Mouse (Mus musculus) forebrain, embryonic 11.5 days (tissue): Measurements from ENCODE around the gene Zfp719. TPM values are rescaled to one million over a fixed set of nuclear protein-coding genes. Genes with fewer than 3 reads are reported as not detected.

Experiments used
- ATAC-seq: fragments of 200-750 bp; cut with Nextera tagmentation; replicated peaks from 2 replicates; pipeline ENCODE4 v1.8.0; 2017; ENCODE audit warnings: moderate TSS enrichment; ENCODE audit not compliant: low FRiP score
- DNase-seq: peaks from one replicate; pipeline ENCODE4 v3.0.0-alpha.2; 2017; ENCODE audit warnings: low spot score
- H3K27ac ChIP-seq: fragments of 300-500 bp; sonication (generic); 2 replicates; pipeline ENCODE4 v1.5.1; 2014; ENCODE audit warnings: low read depth, low read length
- H3K27me3 ChIP-seq: fragments of 300-500 bp; sonication (generic); 2 replicates; pipeline ENCODE4 v1.6.1; 2014; ENCODE audit warnings: mild to moderate bottlenecking, low read length, mixed read lengths; ENCODE audit not compliant: control insufficient read depth, insufficient read depth
- H3K36me3 ChIP-seq: fragments of 300-500 bp; sonication (generic); 2 replicates; pipeline ENCODE4 v1.6.1; 2014; ENCODE audit warnings: mild to moderate bottlenecking, low read length, moderate library complexity, mixed read lengths; ENCODE audit not compliant: control insufficient read depth, insufficient read depth
- H3K4me1 ChIP-seq: fragments of 300-500 bp; sonication (generic); replicated peaks from 2 replicates; pipeline ENCODE4 v1.6.1; 2014; ENCODE audit warnings: low read length, mixed read lengths; ENCODE audit not compliant: control insufficient read depth, insufficient read depth
- H3K4me2 ChIP-seq: fragments of 300-500 bp; sonication (generic); 2 replicates; pipeline ENCODE4 v1.6.1; 2014; ENCODE audit warnings: low read depth, mild to moderate bottlenecking, low read length, moderate library complexity, mixed read lengths; ENCODE audit not compliant: severe bottlenecking
- H3K4me3 ChIP-seq: fragments of 300-500 bp; sonication (generic); 2 replicates; pipeline ENCODE4 v1.5.1; 2014; ENCODE audit warnings: low read depth, low read length
- H3K9ac ChIP-seq: fragments of 300-500 bp; sonication (generic); 2 replicates; pipeline ENCODE4 v1.6.1; 2014; ENCODE audit warnings: low read length
- H3K9me3 ChIP-seq: fragments of 300-500 bp; sonication (generic); 2 replicates; pipeline ENCODE4 v1.6.1; 2016; ENCODE audit warnings: low read length, mixed read lengths; ENCODE audit not compliant: control insufficient read depth
- WGBS: fragments of 180-500 bp; shearing (Covaris S2); extraction: QIAGEN DNeasy Blood & Tissue Kit; methylation state at CpG from one replicate; pipeline ENCODE4 v1.1.7; 2014; 5-methylcytosine and 5-hydroxymethylcytosine counted together
- polyA plus RNA-seq: library from polyadenylated mRNA; unstranded; fragments of >200 nt; fragmentation: Nextera tagmentation; extraction: Ambion mirVana; gene quantifications from 2 replicates; pipeline ENCODE4 v1.2.1, GENCODE M21; 2014

Zfp719 gene
- polyA plus RNA-seq, 1 experiment from 2014 or later, result 16.9 TPM

GRCm38 (mm10) chr7:43553153-43553552 lies 26.3 kb upstream of the Zfp719 start:
- Histone ChIP-seq H3K4me1 (no peaks in the 10 kb centered on the region), H3K9ac (no peak overlapping the region), H3K9me3 (no peaks in the 10 kb centered on the region), H3K27me3 (no peaks in the 10 kb centered on the region), H3K27ac (no peak overlapping the region), H3K36me3 (no peaks in the 10 kb centered on the region), H3K4me3 (no peak overlapping the region), H3K4me2 (no peak overlapping the region)
- ATAC-seq (no peak), DNase-seq (no peak)
- WGBS, result 86% methylated on average over 4 of the region's 4 CpGs

- Histone ChIP-seq H3K36me3 (no peaks in the 10 kb centered on the region), H3K9ac (no peak overlapping the region), H3K4me2 (no peak overlapping the region), H3K4me1 (no peaks in the 10 kb centered on the region), H3K4me3 (no peak overlapping the region), H3K27ac (no peak overlapping the region), H3K9me3 (no peaks in the 10 kb centered on the region), H3K27me3 (no peaks in the 10 kb centered on the region)
- no peak for DNase-seq
- ATAC-seq, result no peak
- 69% methylated on average over 3 of the region's 3 CpGs for WGBS
Measured at GRCm38 (mm10) chr7:43554550-43554949, 24.9 kb upstream of the Zfp719 start.

- Histone ChIP-seq H3K9ac (no peak overlapping the region), H3K4me2 (no peak overlapping the region), H3K27me3 (no peaks in the 10 kb centered on the region), H3K36me3 (no peaks in the 10 kb centered on the region), H3K4me1 (no peaks in the 10 kb centered on the region), H3K9me3 (no peaks in the 10 kb centered on the region), H3K27ac (no peak overlapping the region), H3K4me3 (no peak overlapping the region)
- DNase-seq, result no peak
- WGBS, result 94% methylated on average over 5 of the region's 5 CpGs
- no peak for ATAC-seq
Measured at GRCm38 (mm10) chr7:43555351-43555750, 24.1 kb upstream of the Zfp719 start.

- DNase-seq, result no peak
- Histone ChIP-seq H3K9me3 (no peaks in the 10 kb centered on the region), H3K4me3 (no peak overlapping the region), H3K4me2 (no peak overlapping the region), H3K36me3 (no peaks in the 10 kb centered on the region), H3K9ac (no peak overlapping the region), H3K4me1 (no peaks in the 10 kb centered on the region), H3K27me3 (no peaks in the 10 kb centered on the region), H3K27ac (no peak overlapping the region)
- WGBS, result 91% methylated on average over 1 of the region's 1 CpGs
- no peak for ATAC-seq
Measured at GRCm38 (mm10) chr7:43556901-43557300, 22.5 kb upstream of the Zfp719 start.

GRCm38 (mm10) chr7:43562006-43562633 lies 17.3 kb upstream of the Zfp719 start, which contains the start of gene Zfp658:
Gene Zfp658 (plus strand): TSS chr7:43562256.
- peak within 1 kb of the TSS; percentile 79 for H3K9ac ChIP-seq
- under 1% methylated on average over 27 of the region's 27 CpGs for WGBS
- peak within 1 kb of the TSS; percentile 56 for H3K4me2 ChIP-seq
- no peaks in the 10 kb centered on the region for H3K9me3 ChIP-seq
- H3K4me1 ChIP-seq, result peaks cover 5% of the 10 kb centered on the region
- DNase-seq (peak; percentile 91), ATAC-seq (peak; percentile 90)
- peak within 1 kb of the TSS; percentile 69 for H3K4me3 ChIP-seq
- no peaks in the 10 kb centered on the region; the same call in 1 of the 2 replicates for H3K36me3 ChIP-seq
- H3K27me3 ChIP-seq, result no peaks in the 10 kb centered on the region
- peak within 1 kb of the TSS; percentile 81 for H3K27ac ChIP-seq

- H3K9ac ChIP-seq, result peak overlapping the region; percentile 79
- no peaks in the 10 kb centered on the region for H3K9me3 ChIP-seq
- no peaks in the 10 kb centered on the region for H3K27me3 ChIP-seq
- H3K27ac ChIP-seq, result peak overlapping the region; percentile 81
- H3K36me3 ChIP-seq, result no peaks in the 10 kb centered on the region; the same call in 1 of the 2 replicates
- H3K4me3 ChIP-seq, result peak overlapping the region; percentile 69
- H3K4me2 ChIP-seq, result peak overlapping the region; percentile 56
- ATAC-seq (peak; percentile 19; the same call in 1 of the 2 replicates), DNase-seq (peak; percentile 54)
- H3K4me1 ChIP-seq, result peaks cover 5% of the 10 kb centered on the region
- WGBS, result 0% methylated on average over 10 of the region's 10 CpGs
Measured at GRCm38 (mm10) chr7:43562651-43563070, 16.7 kb upstream of the Zfp719 start.

GRCm38 (mm10) chr7:43563300-43563699 lies 16.1 kb upstream of the Zfp719 start:
- 57% methylated on average over 6 of the region's 6 CpGs for WGBS
- H3K36me3 ChIP-seq, result peaks cover 4% of the 10 kb centered on the region; the same call in 1 of the 2 replicates
- H3K9me3 ChIP-seq, result no peaks in the 10 kb centered on the region
- peak overlapping the region; percentile 79 for H3K9ac ChIP-seq
- no peaks in the 10 kb centered on the region for H3K27me3 ChIP-seq
- no peak for DNase-seq
- H3K27ac ChIP-seq, result no peak overlapping the region
- ATAC-seq, result no peak
- H3K4me3 ChIP-seq, result peak overlapping the region; percentile 69
- peaks cover 5% of the 10 kb centered on the region for H3K4me1 ChIP-seq
- H3K4me2 ChIP-seq, result peak overlapping the region; percentile 56

GRCm38 (mm10) chr7:43571216-43571615 lies 8.2 kb upstream of the Zfp719 start:
- Histone ChIP-seq H3K4me1 (no peaks in the 10 kb centered on the region), H3K4me2 (no peak overlapping the region), H3K36me3 (peaks cover 12% of the 10 kb centered on the region), H3K27ac (no peak overlapping the region), H3K27me3 (no peaks in the 10 kb centered on the region), H3K4me3 (no peak overlapping the region), H3K9ac (no peak overlapping the region), H3K9me3 (no peaks in the 10 kb centered on the region)
- ATAC-seq, result no peak
- WGBS, result 94% methylated on average over 2 of the region's 2 CpGs
- DNase-seq, result no peak

GRCm38 (mm10) chr7:43580526-43580925 lies 1.1 kb downstream of the Zfp719 start:
- peaks cover 3% of the 10 kb centered on the region; the same call in 1 of the 2 replicates for H3K4me1 ChIP-seq
- H3K4me2 ChIP-seq, result peak overlapping the region; percentile 66
- H3K9me3 ChIP-seq, result no peaks in the 10 kb centered on the region
- DNase-seq, result no peak
- peak overlapping the region; percentile 70 for H3K9ac ChIP-seq
- H3K36me3 ChIP-seq, result no peaks in the 10 kb centered on the region; the same call in 1 of the 2 replicates
- peak overlapping the region; percentile 65 for H3K4me3 ChIP-seq
- no peak for ATAC-seq
- no peaks in the 10 kb centered on the region for H3K27me3 ChIP-seq
- H3K27ac ChIP-seq, result no peak overlapping the region
- WGBS, result 66% methylated on average over 5 of the region's 5 CpGs
